ENCODE assay signal across 14 mouse cellular contexts in the genomic region with DNA sequence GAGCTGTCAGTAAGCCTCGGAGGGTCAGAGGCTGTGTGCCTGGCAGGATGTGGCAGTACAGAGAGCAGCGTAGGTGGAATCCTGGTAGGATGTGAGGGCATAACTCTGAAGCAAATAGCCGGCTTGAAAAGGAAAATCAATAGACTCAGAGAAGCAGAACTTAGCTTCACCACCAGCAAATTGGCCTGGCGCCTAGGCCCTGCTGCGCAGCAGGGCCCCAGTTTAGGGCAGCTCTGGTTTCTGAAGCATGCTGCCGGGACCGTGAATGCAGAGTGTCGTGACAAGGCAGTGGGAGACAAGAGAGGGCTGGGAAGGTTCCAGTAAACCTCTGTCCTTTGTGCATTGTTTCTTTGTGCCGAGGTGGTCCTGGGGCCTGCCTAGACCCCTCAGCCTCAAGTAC. TPM values are rescaled to one million over a fixed set of nuclear protein-coding genes. Genes with fewer than 3 reads are reported as not detected.
DNase-seq lines count a peak whose midpoint lies in the region; ATAC-seq and TF ChIP-seq lines count a peak whose summit lies in the region.
"Had no signal": no experiment of that assay in that cellular context is flagged by ENCODE, and none has a peak within 500 bp of the region (broad histone marks: within the 10 kb centered on the region; RNA-seq: fewer than 3 reads in every experiment).

No protein-coding gene starts in this region.

- H3K9ac ChIP-seq in forebrain, embryonic 13.5 days = peak overlapping the region; percentile 48
- no peak overlapping the region for H3K9ac ChIP-seq in forebrain, embryonic 16.5 days (replicated peaks; ENCODE audit: low read depth, low read length)
- no peak overlapping the region for H3K9ac ChIP-seq in intestine, embryonic 14.5 days (ENCODE audit: low read length)
- H3K9ac ChIP-seq in intestine, postnatal 0 days (ENCODE audit: low read depth, low read length) = no peak overlapping the region
- H3K9ac ChIP-seq in embryonic facial prominence, embryonic 11.5 days (replicated peaks; ENCODE audit: low read length) = peak overlapping the region; percentile 29
- no peak overlapping the region for H3K9ac ChIP-seq in limb, embryonic 15.5 days
- H3K9ac ChIP-seq: stomach, embryonic 15.5 days had no signal

- H3K4me2 ChIP-seq in forebrain, embryonic 13.5 days = no peak overlapping the region
- no peak overlapping the region for H3K4me2 ChIP-seq in forebrain, embryonic 16.5 days (ENCODE audit: low read length)
- H3K4me2 ChIP-seq in intestine, embryonic 14.5 days (ENCODE audit: low read length) = no peak overlapping the region
- no peak overlapping the region for H3K4me2 ChIP-seq in intestine, postnatal 0 days (replicated peaks; ENCODE audit: low read depth)
- no peak overlapping the region for H3K4me2 ChIP-seq in embryonic facial prominence, embryonic 11.5 days (ENCODE audit: low read depth, low read length)
- H3K4me2 ChIP-seq in limb, embryonic 15.5 days = no peak overlapping the region
- H3K4me2 ChIP-seq: stomach, embryonic 15.5 days had no signal

- H3K27ac ChIP-seq in forebrain, embryonic 13.5 days = peak overlapping the region; percentile 44
- H3K27ac ChIP-seq in forebrain, embryonic 16.5 days (ENCODE audit: low read length) = no peak overlapping the region
- peak overlapping the region; percentile 30; the same call in 1 of the 2 replicates for H3K27ac ChIP-seq in intestine, embryonic 14.5 days (ENCODE audit: low read depth)
- no peak overlapping the region for H3K27ac ChIP-seq in intestine, postnatal 0 days (ENCODE audit: low read depth, low read length)
- peak overlapping the region; percentile 65 for H3K27ac ChIP-seq in embryonic facial prominence, embryonic 11.5 days (replicated peaks; ENCODE audit: low read depth, low read length)
- H3K27ac ChIP-seq in limb, embryonic 15.5 days = peak overlapping the region; percentile 51
- H3K27ac ChIP-seq: stomach, embryonic 15.5 days had no signal

- no peaks in the 10 kb centered on the region for H3K27me3 ChIP-seq in forebrain, embryonic 13.5 days
- no peaks in the 10 kb centered on the region for H3K27me3 ChIP-seq in forebrain, embryonic 16.5 days (replicated peaks; ENCODE audit: control insufficient read depth, insufficient read depth, low read length)
- H3K27me3 ChIP-seq in intestine, embryonic 14.5 days (replicated peaks; ENCODE audit: control insufficient read depth, insufficient read depth, low read length) = no peaks in the 10 kb centered on the region
- H3K27me3 ChIP-seq in intestine, postnatal 0 days (replicated peaks; ENCODE audit: control insufficient read depth, insufficient read depth, low read length) = no peaks in the 10 kb centered on the region
- no peaks in the 10 kb centered on the region for H3K27me3 ChIP-seq in embryonic facial prominence, embryonic 11.5 days (ENCODE audit: control insufficient read depth, insufficient read depth, low read length)
- H3K27me3 ChIP-seq in limb, embryonic 15.5 days = no peaks in the 10 kb centered on the region
- H3K27me3 ChIP-seq: stomach, embryonic 15.5 days had no signal

- H3K4me1 ChIP-seq in forebrain, embryonic 13.5 days = peaks cover 18% of the 10 kb centered on the region
- peaks cover 5% of the 10 kb centered on the region; the same call in 1 of the 2 replicates for H3K4me1 ChIP-seq in forebrain, embryonic 16.5 days (replicated peaks; ENCODE audit: control insufficient read depth, insufficient read depth, low read length)
- peaks cover 10% of the 10 kb centered on the region for H3K4me1 ChIP-seq in intestine, embryonic 14.5 days (replicated peaks; ENCODE audit: control insufficient read depth, insufficient read depth, low read length)
- no peaks in the 10 kb centered on the region for H3K4me1 ChIP-seq in intestine, postnatal 0 days (replicated peaks; ENCODE audit: control insufficient read depth, insufficient read depth, low read length)
- H3K4me1 ChIP-seq in embryonic facial prominence, embryonic 11.5 days (ENCODE audit: control insufficient read depth, insufficient read depth, low read length) = peaks cover 10% of the 10 kb centered on the region
- H3K4me1 ChIP-seq in limb, embryonic 15.5 days = peaks cover 28% of the 10 kb centered on the region

- no peaks in the 10 kb centered on the region for H3K9me3 ChIP-seq in forebrain, embryonic 13.5 days (replicated peaks)
- no peaks in the 10 kb centered on the region for H3K9me3 ChIP-seq in forebrain, embryonic 16.5 days (ENCODE audit: control insufficient read depth, low read length)
- H3K9me3 ChIP-seq in intestine, embryonic 14.5 days (ENCODE audit: control insufficient read depth, low read length) = no peaks in the 10 kb centered on the region
- H3K9me3 ChIP-seq in intestine, postnatal 0 days (ENCODE audit: control insufficient read depth) = no peaks in the 10 kb centered on the region
- H3K9me3 ChIP-seq in embryonic facial prominence, embryonic 11.5 days (replicated peaks; ENCODE audit: control insufficient read depth, low read length) = no peaks in the 10 kb centered on the region
- H3K9me3 ChIP-seq in limb, embryonic 15.5 days = no peaks in the 10 kb centered on the region
- H3K9me3 ChIP-seq: stomach, embryonic 15.5 days had no signal

- no peak for TF ChIP-seq CTCF in intestine, postnatal 0 days (IDR thresholded peaks at IDR 0.05; ENCODE audit: low read depth)

- no peak; the same call in 1 of the 2 replicates for ATAC-seq in forebrain, embryonic 13.5 days
- ATAC-seq in forebrain, embryonic 16.5 days = no peak; the same call in 1 of the 2 replicates
- no peak for ATAC-seq in intestine, embryonic 14.5 days (replicated peaks; ENCODE audit: low FRiP score, low TSS enrichment, low read depth)
- ATAC-seq in intestine, postnatal 0 days = no peak
- ATAC-seq in embryonic facial prominence, embryonic 11.5 days (replicated peaks; ENCODE audit: insufficient number of reproducible peaks, low FRiP score, low TSS enrichment, low read depth) = no peak
- no peak; the same call in 1 of the 2 replicates for ATAC-seq in limb, embryonic 15.5 days (ENCODE audit: insufficient number of reproducible peaks, low FRiP score, low TSS enrichment, low read depth)

- no peaks in the 10 kb centered on the region for H3K36me3 ChIP-seq in forebrain, embryonic 13.5 days (ENCODE audit: poor library complexity, severe bottlenecking)
- no peaks in the 10 kb centered on the region for H3K36me3 ChIP-seq in forebrain, embryonic 16.5 days (ENCODE audit: control insufficient read depth, insufficient read depth)
- no peaks in the 10 kb centered on the region for H3K36me3 ChIP-seq in intestine, embryonic 14.5 days (ENCODE audit: control insufficient read depth, insufficient read depth, low read length)
- H3K36me3 ChIP-seq in intestine, postnatal 0 days (ENCODE audit: control insufficient read depth, insufficient read depth) = no peaks in the 10 kb centered on the region
- no peaks in the 10 kb centered on the region for H3K36me3 ChIP-seq in embryonic facial prominence, embryonic 11.5 days (replicated peaks; ENCODE audit: control insufficient read depth, insufficient read depth, low read depth, low read length)
- no peaks in the 10 kb centered on the region for H3K36me3 ChIP-seq in limb, embryonic 15.5 days
- H3K36me3 ChIP-seq: stomach, embryonic 15.5 days had no signal

- 34% methylated on average over 9 of the region's 9 CpGs for WGBS in forebrain, embryonic 13.5 days
- 28% methylated on average over 9 of the region's 9 CpGs for WGBS in forebrain, embryonic 16.5 days
- 37% methylated on average over 9 of the region's 9 CpGs for WGBS in intestine, embryonic 14.5 days
- WGBS in intestine, postnatal 0 days = 65% methylated on average over 9 of the region's 9 CpGs
- WGBS in embryonic facial prominence, embryonic 11.5 days = 40% methylated on average over 9 of the region's 9 CpGs
- 36% methylated on average over 9 of the region's 9 CpGs for WGBS in limb, embryonic 15.5 days

- no peak for DNase-seq in intestine, embryonic 14.5 days (ENCODE audit: low spot score)
- peak; percentile 32 for DNase-seq in embryonic facial prominence, embryonic 11.5 days (ENCODE audit: low spot score)
- DNase-seq in thymus, postnatal 36 days = no peak
- DNase-seq in cerebellum, adult 11-12 months = no peak
- DNase-seq: adrenal gland, postnatal 25 days; cerebellum, postnatal 36 days; kidney, adult 2 months; lung, postnatal 14 days; right cerebral cortex, adult 18-20 months had no signal

- H3K4me3 ChIP-seq in forebrain, embryonic 13.5 days = no peak overlapping the region
- H3K4me3 ChIP-seq in forebrain, embryonic 16.5 days (replicated peaks; ENCODE audit: low read length) = no peak overlapping the region
- H3K4me3 ChIP-seq in intestine, embryonic 14.5 days (ENCODE audit: low read depth, low read length) = no peak overlapping the region
- no peak overlapping the region for H3K4me3 ChIP-seq in intestine, postnatal 0 days (ENCODE audit: low read depth, low read length)
- no peak overlapping the region for H3K4me3 ChIP-seq in embryonic facial prominence, embryonic 11.5 days (ENCODE audit: low read depth, low read length)
- no peak overlapping the region for H3K4me3 ChIP-seq in limb, embryonic 15.5 days
- H3K4me3 ChIP-seq: stomach, embryonic 15.5 days had no signal

RNA-seq across cellular contexts. Expression of a gene that starts 20.6 kb away (rescaled TPM):
- polyA plus RNA-seq in forebrain, embryonic 13.5 days (2015; fragmentation: Nextera tagmentation; extraction: Ambion mirVana) = 16.4 and 17.5 TPM in 2 replicates
- 25.7 and 28.1 TPM in 2 replicates for polyA plus RNA-seq in forebrain, embryonic 16.5 days (2015; fragmentation: Nextera tagmentation; extraction: Ambion mirVana)
- polyA plus RNA-seq in intestine, embryonic 14.5 days (2014; fragmentation: Nextera tagmentation; extraction: Ambion mirVana) = 7.5 and 8.1 TPM in 2 replicates
- polyA plus RNA-seq in intestine, postnatal 0 days (2015; fragmentation: Nextera tagmentation; extraction: Ambion mirVana) = 3.3 and 3.5 TPM in 2 replicates
- polyA plus RNA-seq in embryonic facial prominence, embryonic 11.5 days (2014; fragmentation: Nextera tagmentation; extraction: Ambion mirVana) = 11.1 and 11.6 TPM in 2 replicates
- 8.5 and 10.2 TPM in 2 replicates for polyA plus RNA-seq in limb, embryonic 15.5 days (2015; fragmentation: Nextera tagmentation; extraction: Ambion mirVana)

RNA-seq across cellular contexts. Expression of a gene that starts 43.8 kb away (rescaled TPM):
- polyA plus RNA-seq in forebrain, embryonic 13.5 days (2015; fragmentation: Nextera tagmentation; extraction: Ambion mirVana) = 96.4 and 102 TPM in 2 replicates
- 78.2 and 88.4 TPM in 2 replicates for polyA plus RNA-seq in forebrain, embryonic 16.5 days (2015; fragmentation: Nextera tagmentation; extraction: Ambion mirVana)
- 43.0 and 48.8 TPM in 2 replicates for polyA plus RNA-seq in intestine, embryonic 14.5 days (2014; fragmentation: Nextera tagmentation; extraction: Ambion mirVana)
- polyA plus RNA-seq in intestine, postnatal 0 days (2015; fragmentation: Nextera tagmentation; extraction: Ambion mirVana) = 53.1 and 55.0 TPM in 2 replicates
- polyA plus RNA-seq in embryonic facial prominence, embryonic 11.5 days (2014; fragmentation: Nextera tagmentation; extraction: Ambion mirVana) = 27.8 and 35.2 TPM in 2 replicates
- polyA plus RNA-seq in limb, embryonic 15.5 days (2015; fragmentation: Nextera tagmentation; extraction: Ambion mirVana) = 64.5 and 68.5 TPM in 2 replicates

Comparison
In these comparisons a context has a peak if more than half of its experiments do, and no peak if none do; other contexts are left out.
1. H3K27ac ChIP-seq: peak in forebrain, embryonic 13.5 days (single experiment), intestine, embryonic 14.5 days (single experiment), embryonic facial prominence, embryonic 11.5 days (single experiment) and limb, embryonic 15.5 days (single experiment); none in forebrain, embryonic 16.5 days (single experiment) and intestine, postnatal 0 days (single experiment).
2. H3K9ac ChIP-seq: peak in forebrain, embryonic 13.5 days (single experiment) and embryonic facial prominence, embryonic 11.5 days (single experiment); none in forebrain, embryonic 16.5 days (single experiment), intestine, embryonic 14.5 days (single experiment), intestine, postnatal 0 days (single experiment) and limb, embryonic 15.5 days (single experiment).